Mouse (Mus musculus): ENCODE results near the gene Ehd4. TPM values are rescaled to one million over a fixed set of nuclear protein-coding genes. Genes with fewer than 3 reads are reported as not detected.

Gene Ehd4
- total RNA-seq, 1 experiment from 2014 or later = 48.9 TPM

GRCm38 (mm10) chr2:120108077-120108476 lies 46.3 kb downstream of the Ehd4 start:
- DNase-seq = no peak

GRCm38 (mm10) chr2:120107446-120107845 lies 47.0 kb downstream of the Ehd4 start:
- DNase-seq = no peak

GRCm38 (mm10) chr2:120106397-120106973 lies 47.9 kb downstream of the Ehd4 start:
- DNase-seq = no peak

- no peak for DNase-seq
These were observed 48.5 kb downstream of the Ehd4 start for GRCm38 (mm10) chr2:120105861-120106260.

- peak; percentile 30 for DNase-seq
These were observed 51.5 kb downstream of the Ehd4 start for GRCm38 (mm10) chr2:120102881-120103280.

GRCm38 (mm10) chr2:120102450-120102849 lies 52.0 kb downstream of the Ehd4 start:
- no peak for DNase-seq

- DNase-seq = no peak
These were observed 52.4 kb downstream of the Ehd4 start for GRCm38 (mm10) chr2:120101961-120102360.

GRCm38 (mm10) chr2:120099886-120100285 lies 54.5 kb downstream of the Ehd4 start:
- no peak for DNase-seq

- no peak for DNase-seq
These were observed 55.1 kb downstream of the Ehd4 start for GRCm38 (mm10) chr2:120099263-120099662.

- DNase-seq = no peak
These were observed 55.6 kb downstream of the Ehd4 start for GRCm38 (mm10) chr2:120098781-120099202.

- DNase-seq = no peak
These were observed 56.5 kb downstream of the Ehd4 start for GRCm38 (mm10) chr2:120097868-120098267.

- DNase-seq = no peak
These were observed 57.7 kb downstream of the Ehd4 start for GRCm38 (mm10) chr2:120096711-120097110.

- no peak for DNase-seq
These were observed 58.2 kb downstream of the Ehd4 start for GRCm38 (mm10) chr2:120096191-120096590.

GRCm38 (mm10) chr2:120095171-120095570 lies 59.2 kb downstream of the Ehd4 start:
- DNase-seq = no peak

- peak; percentile 55 for DNase-seq
These were observed 60.6 kb downstream of the Ehd4 start for GRCm38 (mm10) chr2:120093671-120094430.

GRCm38 (mm10) chr2:120090979-120091378 lies 63.4 kb downstream of the Ehd4 start:
- DNase-seq = no peak

- DNase-seq = no peak
These were observed 66.5 kb downstream of the Ehd4 start for GRCm38 (mm10) chr2:120087897-120088296.

GRCm38 (mm10) chr2:120087391-120087790 lies 67.0 kb downstream of the Ehd4 start:
- no peak for DNase-seq

GRCm38 (mm10) chr2:120086038-120086437 lies 68.4 kb downstream of the Ehd4 start:
- DNase-seq = no peak

GRCm38 (mm10) chr2:120084593-120085361 lies 69.6 kb downstream of the Ehd4 start:
- DNase-seq = no peak

- no peak for DNase-seq
These were observed 72.0 kb downstream of the Ehd4 start for GRCm38 (mm10) chr2:120082416-120082815.

- peak; percentile 65 for DNase-seq
These were observed 78.2 kb downstream of the Ehd4 start for GRCm38 (mm10) chr2:120076076-120076705.

- no peak for DNase-seq
These were observed 80.3 kb downstream of the Ehd4 start for GRCm38 (mm10) chr2:120074096-120074495.

Measured in adrenal gland, postnatal 25 days (tissue).